Mouse (Mus musculus) thymus, postnatal 10 days (tissue): ENCODE measurements around the gene Lrba.
A peak's percentile ranks its signal among the peaks of the same experiment; 100 is the strongest.

Experiments
- DNase-seq, 2 experiments: peaks; one replicate each; pipeline ENCODE4 v3.0.0; 2021; ENCODE audit warnings: low spot score in 2 of 2

Lrba gene

GRCm38 (mm10) chr3:86224564-86225421, at the start of gene Lrba:
Gene Lrba, plus strand, starts transcription at chr3:86224680.
- peak; percentile 80 to 85 for DNase-seq

DNA sequence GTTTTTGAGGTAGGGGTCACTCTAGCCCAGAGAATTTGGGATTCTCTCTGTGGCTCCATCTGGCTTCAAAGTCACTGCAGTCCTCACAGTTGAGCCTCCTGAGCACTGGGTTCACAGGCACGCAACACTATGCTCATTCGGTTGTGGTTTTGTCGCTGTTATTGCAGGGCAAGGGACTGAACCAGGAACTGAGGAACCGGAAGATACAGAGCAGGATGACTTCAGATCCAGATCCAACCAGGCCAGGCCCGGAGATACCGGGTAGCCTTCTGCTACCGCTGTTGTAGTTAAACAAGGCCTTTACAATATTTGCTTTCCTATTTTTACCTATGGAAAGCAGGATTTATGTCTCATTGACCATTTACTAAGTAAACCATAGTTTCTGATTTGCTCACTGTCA, 44.8 kb upstream of the Lrba start:
- DNase-seq, result no peak

DNA sequence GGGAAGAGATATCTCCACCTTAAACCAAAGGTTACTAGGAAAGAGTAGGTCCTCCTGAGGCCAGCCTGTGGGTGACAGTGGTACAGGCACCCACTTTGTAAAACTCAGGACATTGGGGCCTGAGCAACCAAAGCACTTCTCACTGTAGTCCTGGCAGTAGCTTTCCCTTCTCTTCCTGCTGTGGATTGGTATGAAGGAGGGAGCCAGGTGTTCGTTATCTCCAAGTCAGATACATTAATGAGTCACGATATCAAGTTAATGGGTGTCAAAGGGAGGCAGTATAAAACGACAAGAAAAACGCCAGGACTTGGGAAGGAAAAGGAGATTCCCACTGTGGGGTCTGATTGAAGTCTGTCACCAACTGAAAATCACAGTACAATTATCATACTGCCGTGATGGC, 43.4 kb upstream of the Lrba start:
- no peak for DNase-seq

- DNase-seq, result no peak
These were observed 39.9 kb upstream of the Lrba start for GRCm38 (mm10) chr3:86184546-86184945.

GRCm38 (mm10) chr3:86187736-86188389, 36.6 kb upstream of the Lrba start:
- no peak for DNase-seq

- peak in 1 of 2 experiments; percentile 5 for DNase-seq
These were observed 28.5 kb upstream of the Lrba start for GRCm38 (mm10) chr3:86195981-86196380.

DNA sequence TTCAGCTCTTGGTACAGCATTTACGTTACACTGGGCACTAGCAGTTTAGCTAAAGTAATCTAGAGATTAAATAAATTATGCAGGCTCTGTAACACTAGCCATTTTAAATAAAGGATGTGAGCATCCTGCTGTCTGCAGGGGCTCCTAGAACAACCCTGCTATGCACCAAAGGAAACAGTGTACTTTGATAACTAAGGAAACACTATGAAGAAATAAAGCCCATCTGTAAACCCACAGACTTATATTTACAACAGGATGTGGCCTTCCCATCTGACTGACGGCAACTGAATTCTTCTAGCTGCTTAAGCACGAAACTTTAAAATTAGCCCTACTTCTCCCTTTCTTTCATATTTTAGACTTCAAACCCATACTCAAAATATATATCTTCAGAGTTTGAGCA, 28.0 kb upstream of the Lrba start:
- DNase-seq, result peak in 1 of 2 experiments; percentile 9

DNA sequence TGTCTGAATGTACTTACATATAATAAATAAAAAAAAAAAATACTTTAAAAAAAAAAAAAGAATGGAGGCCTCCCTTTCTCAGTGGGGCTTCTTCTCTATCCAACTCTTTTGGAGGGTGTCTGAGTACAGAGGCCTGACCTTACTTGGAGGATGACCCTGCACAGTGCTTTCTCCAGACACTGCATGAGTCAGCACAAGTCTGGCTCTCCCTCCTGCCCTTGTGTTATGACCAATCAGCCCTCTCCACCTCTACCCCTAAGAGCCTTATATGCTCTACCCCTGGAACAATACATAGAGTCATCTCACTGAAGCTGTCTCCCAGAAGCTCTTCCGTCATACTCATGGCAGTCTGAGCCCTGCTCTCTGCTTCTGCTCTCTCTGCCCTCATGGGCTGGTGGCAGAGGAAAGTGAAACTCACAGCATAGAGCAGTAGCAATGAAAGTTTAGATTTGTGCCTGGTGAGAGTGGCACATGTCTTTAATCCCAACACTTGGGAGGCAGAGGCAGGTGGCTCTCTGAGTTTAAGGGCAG, 22.8 kb upstream of the Lrba start:
- no peak for DNase-seq

GRCm38 (mm10) chr3:86202449-86202848, 22.0 kb upstream of the Lrba start:
- no peak for DNase-seq

GRCm38 (mm10) chr3:86204608-86205358, 19.7 kb upstream of the Lrba start:
- no peak for DNase-seq

DNA sequence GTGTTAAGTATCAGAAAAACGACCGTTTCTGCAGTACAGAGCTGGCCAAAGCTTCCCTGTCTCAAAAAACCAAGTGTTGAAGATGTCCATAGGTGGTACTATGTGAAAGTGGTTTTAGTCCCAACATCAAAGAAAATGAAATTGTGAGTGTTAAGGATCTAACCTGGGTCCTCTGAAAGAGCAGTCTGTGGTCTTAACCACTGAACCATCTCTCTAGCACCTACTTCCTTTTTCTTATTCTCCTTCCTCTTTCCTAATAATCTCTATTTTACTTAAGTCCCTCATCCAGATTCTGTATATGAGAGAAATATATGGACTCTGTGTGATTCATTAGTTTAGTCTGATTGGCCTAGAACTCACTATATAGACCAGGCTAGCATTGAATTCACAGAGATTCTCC, 17.9 kb upstream of the Lrba start:
- DNase-seq, result no peak

DNA sequence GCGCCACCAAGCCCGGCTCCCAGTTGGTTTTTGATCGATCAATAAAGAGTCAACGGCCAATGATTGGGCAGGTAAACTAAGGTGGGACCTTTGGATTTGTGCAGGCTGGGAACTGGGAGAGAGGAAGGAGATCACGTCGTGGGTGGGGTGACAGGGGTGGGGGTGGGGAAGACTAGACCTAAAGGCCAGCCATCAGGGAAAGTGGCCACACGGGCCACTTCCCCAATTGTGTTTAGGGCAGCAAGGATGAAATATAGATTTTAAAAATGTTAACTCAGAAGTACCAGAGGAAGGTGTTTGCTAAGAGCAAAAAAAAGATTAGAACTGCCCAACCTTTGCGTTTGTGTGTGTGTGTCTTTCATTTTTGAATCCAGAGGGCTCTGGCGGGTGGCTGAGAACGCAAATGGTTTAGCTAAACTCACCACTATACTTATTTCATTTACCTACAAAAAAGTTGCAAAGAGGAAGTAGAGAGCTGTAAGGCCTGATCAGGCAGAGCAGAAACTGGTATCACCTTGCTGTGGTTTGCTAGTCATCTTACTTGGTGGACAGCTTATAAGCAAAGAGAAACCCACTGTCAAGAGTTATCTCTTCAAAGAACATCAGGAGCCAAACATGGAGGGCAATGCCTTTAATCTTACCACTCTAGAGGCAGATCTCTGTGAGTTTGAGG, 14.1 kb upstream of the Lrba start:
- no peak for DNase-seq

GRCm38 (mm10) chr3:86210959-86211358, 13.5 kb upstream of the Lrba start:
- no peak for DNase-seq

GRCm38 (mm10) chr3:86214248-86214647, 10.2 kb upstream of the Lrba start:
- no peak for DNase-seq

- DNase-seq, result peak; percentile 87 to 91
These were observed 706 bp upstream of the Lrba start for GRCm38 (mm10) chr3:86223634-86224313.

GRCm38 (mm10) chr3:86224314-86224563, 241 bp upstream of the Lrba start:
- DNase-seq, result no peak

GRCm38 (mm10) chr3:86231532-86232086, 7.1 kb downstream of the Lrba start:
- DNase-seq, result no peak

- DNase-seq, result no peak
These were observed 22.7 kb downstream of the Lrba start for GRCm38 (mm10) chr3:86247193-86247592.

DNA sequence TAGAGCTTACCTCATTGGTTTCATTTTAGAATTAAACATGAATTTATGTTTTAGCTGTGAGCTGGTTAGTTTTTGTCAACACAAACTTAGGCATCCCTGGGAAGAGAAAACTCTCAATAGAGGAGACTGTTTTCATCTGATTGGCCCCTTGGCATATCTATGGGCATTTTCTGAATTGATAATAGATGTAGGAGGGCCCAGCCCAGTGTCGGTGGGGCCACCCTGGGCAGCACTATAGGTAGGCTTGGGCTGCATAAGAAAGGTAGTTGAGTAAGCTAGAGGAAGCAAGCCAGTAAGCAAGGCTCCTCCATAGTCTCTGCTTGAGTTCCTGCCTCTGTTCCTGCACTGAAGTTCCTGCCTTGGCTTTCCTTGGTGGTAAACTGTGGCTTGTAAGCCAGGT, 26.7 kb downstream of the Lrba start:
- DNase-seq, result no peak

GRCm38 (mm10) chr3:86252588-86252987, 28.1 kb downstream of the Lrba start:
- no peak for DNase-seq

GRCm38 (mm10) chr3:86253071-86253470, 28.6 kb downstream of the Lrba start:
- DNase-seq, result no peak
